Mouse (Mus musculus) hindbrain, postnatal 0 days (tissue): ENCODE data around the gene Kmt2b. TPM values are rescaled to one million over a fixed set of nuclear protein-coding genes. Genes with fewer than 3 reads are reported as not detected.

Source experiments
- ATAC-seq: fragments of 200-750 bp; cut with Nextera tagmentation; 2 replicates; pipeline ENCODE4 v1.8.0; 2017; ENCODE audit warnings: mild to moderate bottlenecking, moderate TSS enrichment, moderate library complexity
- DNase-seq: peaks from one replicate; pipeline ENCODE4 v3.0.0-alpha.2; 2015; ENCODE audit warnings: low spot score
- H3K27ac ChIP-seq: fragments of 300-500 bp; sonication (generic); 2 replicates; pipeline ENCODE4 v1.5.1; 2014; ENCODE audit warnings: mild to moderate bottlenecking
- H3K27me3 ChIP-seq: fragments of 300-500 bp; sonication (generic); 2 replicates; pipeline ENCODE4 v1.6.1; 2014; ENCODE audit warnings: low read length, mixed read lengths; ENCODE audit not compliant: insufficient read depth
- H3K36me3 ChIP-seq: fragments of 300-500 bp; sonication (generic); 2 replicates; pipeline ENCODE4 v1.6.1; 2014; ENCODE audit warnings: low read length, mixed read lengths; ENCODE audit not compliant: insufficient read depth
- H3K4me1 ChIP-seq: fragments of 300-500 bp; sonication (generic); 2 replicates; pipeline ENCODE4 v1.6.1; 2014; ENCODE audit warnings: antibody characterized with exemption, low read length, mixed read lengths; ENCODE audit not compliant: insufficient read depth
- H3K4me2 ChIP-seq: fragments of 300-500 bp; sonication (generic); 2 replicates; pipeline ENCODE4 v1.6.1; 2014; ENCODE audit warnings: low read depth, mild to moderate bottlenecking, low read length, moderate library complexity, mixed read lengths
- H3K4me3 ChIP-seq: fragments of 300-500 bp; sonication (generic); 2 replicates; pipeline ENCODE4 v1.5.1; 2014; ENCODE audit warnings: low read length
- H3K9ac ChIP-seq: fragments of 300-500 bp; sonication (generic); replicated peaks from 2 replicates; pipeline ENCODE4 v1.6.1; 2014; ENCODE audit warnings: mild to moderate bottlenecking, low read length, moderate library complexity, mixed read lengths
- H3K9me3 ChIP-seq: fragments of 300-500 bp; sonication (generic); 2 replicates; pipeline ENCODE4 v1.6.1; 2016; ENCODE audit warnings: low read length, mixed read lengths
- CTCF ChIP-seq: IDR thresholded peaks from 2 replicates; pipeline ENCODE4 v1.5.1; 2016; ENCODE audit warnings: antibody characterized with exemption, control low read depth, low read depth
- WGBS: fragments of 180-500 bp; shearing (Covaris S2); extraction: QIAGEN DNeasy Blood & Tissue Kit; methylation state at CpG from one replicate; pipeline ENCODE4 v1.1.7; 2014; 5-methylcytosine and 5-hydroxymethylcytosine counted together
- polyA plus RNA-seq: library from polyadenylated mRNA; unstranded; fragments of >200 nt; fragmentation: Nextera tagmentation; extraction: Ambion mirVana; gene quantifications from 2 replicates; pipeline ENCODE4 v1.2.1, GENCODE M21; 2015
- total RNA-seq: library from RNA; depleted of rRNA; stranded (reverse); fragments of >200 nt; gene quantifications from 2 replicates; pipeline ENCODE4 v1.2.3, GENCODE M21; 2014

Kmt2b gene
- total and polyA plus RNA-seq, 2 experiments from 2014 or later: 7.1 to 36.7 TPM

DNA sequence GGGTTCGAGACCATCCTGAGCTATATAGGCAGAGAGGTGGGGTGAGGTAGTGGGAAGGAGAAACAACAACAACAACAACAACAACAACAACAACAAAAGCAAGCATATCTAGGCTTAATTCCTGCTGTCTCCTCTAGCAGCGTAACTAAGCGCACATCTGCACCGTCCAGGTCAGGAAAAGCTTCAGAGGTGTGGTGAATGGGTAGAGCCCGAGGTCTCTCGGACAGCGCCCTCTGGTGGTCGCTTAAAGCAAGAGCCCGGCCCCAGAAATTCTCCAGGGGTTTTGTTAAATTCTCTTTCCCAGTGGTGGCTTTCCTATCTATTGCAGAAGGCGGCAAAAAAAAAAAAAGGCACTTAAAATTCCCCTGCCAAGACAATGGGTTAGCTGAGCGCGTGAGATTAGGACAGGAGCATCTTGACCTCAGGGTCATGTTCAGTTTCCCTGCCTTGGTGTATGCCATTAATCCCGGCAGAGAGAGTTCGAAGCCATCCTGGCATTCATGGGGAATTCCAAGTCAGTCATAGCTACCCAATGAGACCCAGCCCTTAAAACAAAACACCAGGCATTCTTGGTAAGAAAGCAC, 25.1 kb upstream of the Kmt2b start:
- 23% methylated on average over 14 of the region's 14 CpGs for WGBS
- peak; percentile 69 for DNase-seq
- Histone ChIP-seq H3K9me3 (no peaks in the 10 kb centered on the region), H3K4me2 (no peak overlapping the region), H3K4me1 (no peaks in the 10 kb centered on the region), H3K36me3 (peaks cover 12% of the 10 kb centered on the region; the same call in 1 of the 2 replicates), H3K27ac (no peak overlapping the region), H3K27me3 (no peaks in the 10 kb centered on the region), H3K4me3 (no peak overlapping the region), H3K9ac (no peak overlapping the region)
- TF ChIP-seq CTCF: peak; percentile 72
- no peak for ATAC-seq

DNA sequence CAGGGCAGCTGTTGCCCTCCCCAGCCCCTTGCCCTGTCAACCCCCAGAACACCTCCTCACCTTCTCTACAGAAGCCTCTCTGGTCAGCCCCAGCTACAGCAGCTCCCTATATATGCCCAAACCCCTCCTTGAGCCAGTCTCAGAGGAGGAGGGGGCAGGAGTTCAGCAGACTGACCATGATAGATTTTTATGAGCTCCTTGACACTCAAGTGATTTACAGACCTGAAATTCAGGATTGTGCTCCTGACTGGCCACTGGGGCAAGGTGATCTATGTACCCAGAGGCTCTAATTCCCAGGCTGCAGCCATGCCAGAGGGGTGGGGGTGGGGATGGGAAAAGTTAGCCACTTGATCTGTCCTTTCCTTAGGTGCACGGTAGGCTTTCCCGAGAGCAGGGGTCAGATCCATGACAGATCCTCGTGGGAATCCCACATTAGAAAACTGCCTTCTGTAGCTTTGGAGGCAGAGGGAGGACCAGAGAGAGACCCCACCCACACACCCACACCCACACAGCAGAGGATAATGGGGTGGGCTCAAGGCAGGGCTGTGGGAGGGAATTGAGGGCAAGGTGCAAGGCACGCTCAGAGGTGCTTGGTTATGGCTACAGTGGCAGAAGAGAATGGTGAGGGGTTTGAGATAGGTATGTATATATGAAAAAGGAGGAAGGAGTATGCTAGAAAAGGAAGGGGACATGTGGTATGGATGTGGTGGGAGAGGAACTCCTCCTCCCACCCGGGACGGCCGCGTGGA, 24.3 kb upstream of the Kmt2b start, which contains the start of gene Upk1a:
Gene Upk1a, minus strand, starts transcription at position 194 of the 749 bp plus-strand sequence.
- H3K4me3 ChIP-seq: no peak within 1 kb of the TSS
- H3K36me3 ChIP-seq: peaks cover 12% of the 10 kb centered on the region; the same call in 1 of the 2 replicates
- DNase-seq: no peak
- WGBS: 85% methylated on average over 8 of the region's 8 CpGs
- no peaks in the 10 kb centered on the region for H3K27me3 ChIP-seq
- no peaks in the 10 kb centered on the region for H3K4me1 ChIP-seq
- H3K9ac ChIP-seq: no peak within 1 kb of the TSS
- H3K9me3 ChIP-seq: no peaks in the 10 kb centered on the region
- H3K27ac ChIP-seq: no peak within 1 kb of the TSS
- TF ChIP-seq CTCF: no peak
- no peak within 1 kb of the TSS for H3K4me2 ChIP-seq
- ATAC-seq: no peak

DNA sequence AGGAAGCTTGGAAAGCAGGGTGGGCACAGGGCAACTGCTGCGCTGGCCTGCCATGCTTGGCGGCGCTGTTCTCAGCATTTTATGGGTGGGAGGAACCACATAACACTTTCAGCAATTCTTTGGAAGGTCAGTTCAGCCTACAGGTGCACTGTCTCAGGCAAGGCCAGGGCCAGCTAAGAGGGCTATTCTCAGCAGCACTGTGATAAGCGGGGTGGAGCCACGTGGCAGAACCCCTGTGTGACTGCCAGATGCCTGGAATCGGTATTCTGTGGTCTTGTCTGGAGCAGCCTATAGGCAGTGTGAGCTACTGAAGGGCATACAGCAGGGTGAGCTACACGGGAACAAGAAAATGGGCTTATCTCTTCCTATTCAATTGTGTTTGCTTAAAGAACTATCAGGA, 21.5 kb upstream of the Kmt2b start:
- ATAC-seq: no peak
- no peak overlapping the region for H3K4me3 ChIP-seq
- 66% methylated on average over 7 of the region's 7 CpGs for WGBS
- no peak overlapping the region for H3K9ac ChIP-seq
- no peak overlapping the region for H3K27ac ChIP-seq
- H3K9me3 ChIP-seq: no peaks in the 10 kb centered on the region
- H3K27me3 ChIP-seq: no peaks in the 10 kb centered on the region
- TF ChIP-seq CTCF: no peak
- no peak for DNase-seq
- H3K4me2 ChIP-seq: no peak overlapping the region
- no peaks in the 10 kb centered on the region for H3K4me1 ChIP-seq
- no peaks in the 10 kb centered on the region for H3K36me3 ChIP-seq

DNA sequence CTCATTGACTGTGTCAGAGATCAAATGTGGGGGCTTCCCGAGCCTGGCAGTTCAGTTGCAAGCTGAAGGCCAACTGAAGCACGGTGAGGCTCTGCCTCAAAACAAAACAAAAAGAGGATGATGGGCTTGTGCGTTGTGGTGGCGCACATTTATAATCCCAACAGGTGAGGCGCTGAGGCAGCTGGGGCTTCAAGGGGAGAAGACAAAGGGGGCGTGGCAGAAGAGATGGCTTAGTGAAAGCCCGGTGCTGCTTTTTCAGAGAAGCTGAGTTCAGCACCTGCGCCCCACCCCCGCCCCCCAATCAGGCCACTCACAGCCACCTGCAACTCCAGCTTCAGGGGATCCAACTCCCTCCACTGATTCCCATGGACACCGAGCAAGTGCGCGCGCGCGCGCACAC, 19.9 kb upstream of the Kmt2b start:
- 55% methylated on average over 14 of the region's 16 CpGs for WGBS
- DNase-seq: no peak

DNA sequence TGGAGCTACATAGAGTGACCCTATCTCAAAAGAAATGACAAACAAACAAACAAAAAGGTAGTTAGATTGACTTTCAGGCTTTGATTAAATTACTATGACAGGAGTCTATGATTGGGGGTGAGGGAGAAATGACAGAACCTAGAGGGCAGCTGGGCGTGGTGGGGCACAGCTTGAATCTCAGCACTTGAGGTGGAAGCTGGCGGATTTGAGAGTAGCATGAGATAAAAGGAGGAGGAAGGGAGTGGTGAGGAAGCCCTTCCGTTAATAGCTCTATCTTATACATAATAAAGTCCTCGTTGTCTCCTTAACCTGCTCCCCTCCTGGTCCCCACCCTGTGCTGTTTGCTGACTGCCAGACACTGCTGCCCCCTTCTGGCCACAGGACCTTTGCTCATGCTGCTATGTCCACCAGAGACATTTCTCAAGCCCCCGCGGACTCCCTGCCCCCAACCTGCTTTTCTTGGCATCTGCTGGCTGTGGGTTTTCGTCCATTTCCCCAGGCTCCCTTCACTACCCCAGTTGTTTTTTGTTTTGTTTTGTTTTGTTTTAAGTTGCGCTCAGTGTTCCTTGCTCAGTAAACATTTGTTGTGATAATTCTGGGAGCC, 19.3 kb upstream of the Kmt2b start:
- Histone ChIP-seq H3K36me3 (no peaks in the 10 kb centered on the region), H3K4me1 (no peaks in the 10 kb centered on the region), H3K9ac (no peak overlapping the region; the same call in 1 of the 2 replicates), H3K27ac (no peak overlapping the region), H3K4me3 (no peak overlapping the region), H3K9me3 (no peaks in the 10 kb centered on the region), H3K27me3 (no peaks in the 10 kb centered on the region), H3K4me2 (no peak overlapping the region)
- 27% methylated on average over 8 of the region's 8 CpGs for whole genome bisulfite sequencing
- peak; percentile 67 for TF ChIP-seq CTCF
- DNase-seq: peak; percentile 66
- peak; percentile 56; the same call in 1 of the 2 replicates for ATAC-seq

More for the DNA sequence above, 19.9 kb upstream of the Kmt2b start:
- no peak for TF ChIP-seq CTCF
- ATAC-seq: no peak
- H3K4me3 ChIP-seq: no peak overlapping the region
- no peaks in the 10 kb centered on the region for H3K36me3 ChIP-seq
- H3K4me1 ChIP-seq: no peaks in the 10 kb centered on the region
- no peak overlapping the region for H3K4me2 ChIP-seq
- no peak overlapping the region for H3K27ac ChIP-seq
- no peaks in the 10 kb centered on the region for H3K9me3 ChIP-seq
- H3K27me3 ChIP-seq: no peaks in the 10 kb centered on the region
- no peak overlapping the region; the same call in 1 of the 2 replicates for H3K9ac ChIP-seq

DNA sequence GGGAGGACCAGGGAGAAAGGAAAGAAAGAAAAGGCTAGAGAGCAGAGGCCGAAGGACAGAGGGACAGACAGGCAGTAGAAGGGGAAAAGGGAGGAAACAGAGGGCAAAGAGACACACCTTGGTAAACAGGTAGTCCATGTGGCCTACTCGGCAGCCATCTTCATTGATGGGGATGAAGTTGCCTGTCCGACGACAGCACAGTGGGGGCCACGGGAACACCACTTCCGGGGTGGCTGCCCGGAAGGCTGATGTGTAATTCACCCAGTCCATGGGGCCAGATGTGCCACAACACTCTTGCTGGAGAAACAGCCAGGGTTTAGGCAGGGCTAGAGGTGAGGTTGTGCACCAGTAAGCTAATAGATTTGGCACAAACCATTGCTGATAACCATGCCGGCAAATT, 16.4 kb upstream of the Kmt2b start:
- H3K4me2 ChIP-seq: no peak overlapping the region
- WGBS: 90% methylated on average over 8 of the region's 8 CpGs
- H3K36me3 ChIP-seq: no peaks in the 10 kb centered on the region
- TF ChIP-seq CTCF: no peak
- no peaks in the 10 kb centered on the region for H3K4me1 ChIP-seq
- no peak overlapping the region for H3K9ac ChIP-seq
- no peak overlapping the region for H3K27ac ChIP-seq
- H3K9me3 ChIP-seq: no peaks in the 10 kb centered on the region
- DNase-seq: no peak
- no peak overlapping the region for H3K4me3 ChIP-seq
- no peak for ATAC-seq
- H3K27me3 ChIP-seq: no peaks in the 10 kb centered on the region
